Mouse (Mus musculus) small intestine, adult 2 months (tissue): ENCODE results near the gene Slc38a3.

Experiments used
- CTCF ChIP-seq: fragments of 200-500 bp; IDR thresholded peaks from 2 replicates; pipeline ENCODE4 v1.5.1; 2012; ENCODE audit warnings: low read depth, mild to moderate bottlenecking, control low read depth, inconsistent platforms, low read length, moderate library complexity, mixed read lengths; ENCODE audit not compliant: insufficient replicate concordance, insufficient read length; ENCODE audit errors: extremely low read depth
- POLR2A ChIP-seq: fragments of 200-500 bp; IDR thresholded peaks from 2 replicates; pipeline ENCODE4 v1.6.1; 2012; ENCODE audit warnings: low read depth, mild to moderate bottlenecking, control low read depth, inconsistent platforms, low read length, moderate library complexity

- TF ChIP-seq POLR2A, result no peak
- no peak for TF ChIP-seq CTCF
These were observed 11.2 kb downstream of the Slc38a3 start for GRCm38 (mm10) chr9:107658096-107658495.
